Mouse (Mus musculus) myocyte (in vitro differentiated cells): ENCODE measurements around the gene Lrmda. TPM values are rescaled to one million over a fixed set of nuclear protein-coding genes. Genes with fewer than 3 reads are reported as not detected.

Experiments
- H3K27me3 ChIP-seq: one replicate; pipeline ENCODE4 v1.6.1; 2011; ENCODE audit not compliant: control insufficient read depth, insufficient read depth, insufficient read length
- H3K36me3 ChIP-seq: one replicate; pipeline ENCODE4 v1.6.1; 2011; ENCODE audit not compliant: control insufficient read depth, insufficient read depth
- H3K4me2 ChIP-seq: one replicate; pipeline ENCODE4 v1.6.1; 2011; ENCODE audit warnings: low read depth, control low read depth
- H3K4me3 ChIP-seq: one replicate; pipeline ENCODE4 v1.5.1; 2011; ENCODE audit warnings: mild to moderate bottlenecking, control low read depth, moderate library complexity
- H3K79me2 ChIP-seq: one replicate; pipeline ENCODE4 v1.6.1; 2011; ENCODE audit not compliant: control insufficient read depth, insufficient read depth
- H3ac ChIP-seq: one replicate; pipeline ENCODE4 v1.6.1; 2011; ENCODE audit not compliant: control insufficient read depth, insufficient read length
- CEBPB ChIP-seq: IDR thresholded peaks from 2 replicates; pipeline ENCODE4 v1.6.1; 2011; ENCODE audit warnings: mild to moderate bottlenecking, moderate library complexity; ENCODE audit not compliant: poor library complexity, insufficient read depth, severe bottlenecking
- E2F4 ChIP-seq: IDR thresholded peaks from one replicate; pipeline ENCODE4 v1.6.1; 2011; ENCODE audit warnings: mild to moderate bottlenecking, control low read depth, moderate library complexity; ENCODE audit not compliant: insufficient read depth
- MAX ChIP-seq: IDR thresholded peaks from one replicate; pipeline ENCODE4 v1.6.1; 2011; ENCODE audit warnings: low read depth, mild to moderate bottlenecking, control low read depth
- MYOD1 ChIP-seq, 3 experiments: IDR thresholded peaks; one replicate each; pipeline ENCODE4 v1.6.1; 2011; ENCODE audit warnings: control low read depth in 2 of 3, low read depth in 2 of 3, mild to moderate bottlenecking in 2 of 3, moderate library complexity in 1 of 3; ENCODE audit not compliant: insufficient read length in 2 of 3, control insufficient read depth in 1 of 3
- MYOG ChIP-seq, 3 experiments: IDR thresholded peaks; one replicate each; pipeline ENCODE4 v1.6.1; 2011; ENCODE audit warnings: control low read depth in 2 of 3, low read depth in 2 of 3, mild to moderate bottlenecking in 2 of 3; ENCODE audit not compliant: insufficient read length in 2 of 3, control insufficient read depth in 1 of 3, insufficient read depth in 1 of 3
- POLR2A ChIP-seq: IDR thresholded peaks from one replicate; pipeline ENCODE4 v1.6.1; 2011; ENCODE audit warnings: low read depth, mild to moderate bottlenecking, control low read depth, moderate library complexity; ENCODE audit not compliant: insufficient read length
- POLR2AphosphoS2 ChIP-seq: IDR thresholded peaks from one replicate; pipeline ENCODE4 v1.6.1; 2011; ENCODE audit warnings: low read depth, control low read depth; ENCODE audit not compliant: insufficient read length
- REST ChIP-seq: IDR thresholded peaks from one replicate; pipeline ENCODE4 v1.6.1; 2011; ENCODE audit warnings: mild to moderate bottlenecking, control low read depth, moderate library complexity; ENCODE audit not compliant: insufficient read depth, insufficient read length
- SRF ChIP-seq: IDR thresholded peaks from one replicate; pipeline ENCODE4 v1.6.1; 2011; ENCODE audit warnings: low read depth; ENCODE audit not compliant: control insufficient read depth, insufficient read length
- TCF12 ChIP-seq: IDR thresholded peaks from one replicate; pipeline ENCODE4 v1.6.1; 2011; ENCODE audit warnings: mild to moderate bottlenecking, control low read depth; ENCODE audit not compliant: poor library complexity, insufficient read depth, severe bottlenecking
- TCF3 ChIP-seq: IDR thresholded peaks from one replicate; pipeline ENCODE4 v1.6.1; 2011; ENCODE audit warnings: low read depth, control low read depth; ENCODE audit not compliant: insufficient read length
- USF1 ChIP-seq: IDR thresholded peaks from one replicate; pipeline ENCODE4 v1.6.1; 2011; ENCODE audit warnings: low read depth, mild to moderate bottlenecking, control low read depth, moderate library complexity
- polyA plus RNA-seq: library from polyadenylated mRNA; unstranded; fragments of >200 nt; fragmentation: generic; extraction: Trizol; gene quantifications from one replicate; pipeline ENCODE4 v1.2.1, GENCODE M21; 2012; ENCODE audit warnings: missing spikeins

The Lrmda gene
- polyA plus RNA-seq, 1 experiment, result 1.9 TPM

DNA sequence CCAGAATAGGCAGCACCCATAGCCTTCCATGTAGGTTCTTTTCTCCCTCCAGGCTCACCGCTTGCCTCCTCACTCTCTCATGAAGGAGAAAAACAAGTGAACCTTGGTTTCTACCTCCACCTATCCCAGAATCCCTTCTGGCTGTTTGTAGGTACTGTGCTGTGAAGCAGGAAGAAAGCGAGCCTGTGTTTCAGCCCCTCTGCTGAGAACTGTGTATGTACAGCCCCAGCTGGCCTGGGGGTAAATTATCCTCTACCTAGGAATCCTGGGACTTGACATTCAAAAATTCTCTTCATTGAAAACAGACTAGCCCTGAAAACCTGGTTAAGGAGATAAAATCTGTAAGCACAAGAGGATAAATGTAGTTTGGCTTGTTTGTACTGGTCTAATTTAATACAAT lies 529.7 kb downstream of the Lrmda start:
- H3K36me3 ChIP-seq, result no peaks in the 10 kb centered on the region
- H3K4me3 ChIP-seq, result no peak overlapping the region
- H3ac ChIP-seq, result no peak overlapping the region
- H3K27me3 ChIP-seq, result no peaks in the 10 kb centered on the region
- no peaks in the 10 kb centered on the region for H3K79me2 ChIP-seq
- H3K4me2 ChIP-seq, result no peak overlapping the region
- no peak for TF ChIP-seq CEBPB
- TF ChIP-seq SRF, result no peak
- no peak for TF ChIP-seq MAX
- TF ChIP-seq MYOD1 (IDR thresholded peaks at IDR 0.05; ENCODE audit: control insufficient read depth in 1 of 3, insufficient read length in 2 of 3, low read depth in 2 of 3), result no peak
- TF ChIP-seq E2F4, result no peak
- TF ChIP-seq REST, result no peak
- no peak for TF ChIP-seq USF1
- TF ChIP-seq POLR2AphosphoS2, result no peak
- no peak for TF ChIP-seq TCF12
- no peak for TF ChIP-seq MYOG (IDR thresholded peaks at IDR 0.05; ENCODE audit: control insufficient read depth in 1 of 3, insufficient read depth in 1 of 3, insufficient read length in 2 of 3, low read depth in 2 of 3)
- TF ChIP-seq POLR2A, result no peak
- TF ChIP-seq TCF3, result no peak

- Histone ChIP-seq H3K36me3 (no peaks in the 10 kb centered on the region), H3ac (no peak overlapping the region), H3K4me2 (no peak overlapping the region), H3K27me3 (no peaks in the 10 kb centered on the region), H3K4me3 (no peak overlapping the region), H3K79me2 (no peaks in the 10 kb centered on the region)
- TF ChIP-seq E2F4 (no peak), CEBPB (no peak), SRF (no peak), TCF12 (no peak), MYOD1 (IDR thresholded peaks at IDR 0.05; ENCODE audit: control insufficient read depth in 1 of 3, insufficient read length in 2 of 3, low read depth in 2 of 3) (no peak), REST (no peak), USF1 (no peak), MYOG (IDR thresholded peaks at IDR 0.05; ENCODE audit: control insufficient read depth in 1 of 3, insufficient read depth in 1 of 3, insufficient read length in 2 of 3, low read depth in 2 of 3) (no peak), TCF3 (no peak), POLR2A (no peak), MAX (no peak), POLR2AphosphoS2 (no peak)
Measured at GRCm38 (mm10) chr14:22552358-22552757, 532.8 kb downstream of the Lrmda start.

DNA sequence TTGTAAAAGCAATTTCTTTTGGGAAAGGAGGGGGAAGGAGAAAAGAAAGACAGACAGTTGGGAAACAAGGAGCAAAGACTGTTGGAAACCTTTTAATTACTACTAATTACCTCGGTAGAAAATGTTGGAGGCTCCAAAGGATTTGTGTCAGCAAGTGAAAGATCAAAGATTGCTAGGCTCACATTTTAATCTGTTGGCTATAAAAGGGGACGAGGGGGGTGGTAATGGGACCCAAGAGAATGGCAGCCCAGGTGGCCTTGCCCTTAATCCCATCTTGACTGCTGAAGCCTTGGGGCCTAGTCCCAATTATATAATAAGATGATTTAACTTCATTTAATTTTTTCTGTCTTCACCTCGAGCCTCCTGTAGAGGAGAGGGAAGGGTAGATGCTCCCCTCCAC lies 533.3 kb downstream of the Lrmda start:
- Histone ChIP-seq H3K4me2 (no peak overlapping the region), H3K79me2 (no peaks in the 10 kb centered on the region), H3K4me3 (no peak overlapping the region), H3ac (no peak overlapping the region), H3K27me3 (no peaks in the 10 kb centered on the region), H3K36me3 (no peaks in the 10 kb centered on the region)
- no peak for TF ChIP-seq POLR2AphosphoS2
- TF ChIP-seq MYOD1 (IDR thresholded peaks at IDR 0.05; ENCODE audit: control insufficient read depth in 1 of 3, insufficient read length in 2 of 3, low read depth in 2 of 3), result no peak
- no peak for TF ChIP-seq TCF3
- TF ChIP-seq TCF12, result no peak
- no peak for TF ChIP-seq MYOG (IDR thresholded peaks at IDR 0.05; ENCODE audit: control insufficient read depth in 1 of 3, insufficient read depth in 1 of 3, insufficient read length in 2 of 3, low read depth in 2 of 3)
- no peak for TF ChIP-seq SRF
- TF ChIP-seq USF1, result no peak
- no peak for TF ChIP-seq E2F4
- TF ChIP-seq POLR2A, result no peak

- Histone ChIP-seq H3K27me3 (no peaks in the 10 kb centered on the region), H3K79me2 (no peaks in the 10 kb centered on the region), H3K4me2 (no peak overlapping the region), H3ac (no peak overlapping the region), H3K4me3 (no peak overlapping the region), H3K36me3 (no peaks in the 10 kb centered on the region)
- TF ChIP-seq POLR2AphosphoS2 (no peak), REST (no peak), POLR2A (no peak), MAX (no peak), E2F4 (no peak), MYOD1 (IDR thresholded peaks at IDR 0.05; ENCODE audit: control insufficient read depth in 1 of 3, insufficient read length in 2 of 3, low read depth in 2 of 3) (no peak), TCF12 (no peak), SRF (no peak), USF1 (no peak), TCF3 (no peak), MYOG (IDR thresholded peaks at IDR 0.05; ENCODE audit: control insufficient read depth in 1 of 3, insufficient read depth in 1 of 3, insufficient read length in 2 of 3, low read depth in 2 of 3) (no peak), CEBPB (no peak)
Measured at GRCm38 (mm10) chr14:22553717-22554116, 534.2 kb downstream of the Lrmda start.

- no peak for TF ChIP-seq E2F4
- TF ChIP-seq POLR2AphosphoS2, result no peak
- TF ChIP-seq CEBPB, result no peak
- no peak for TF ChIP-seq TCF3
- no peak for TF ChIP-seq POLR2A
- no peak for TF ChIP-seq MYOD1 (IDR thresholded peaks at IDR 0.05; ENCODE audit: control insufficient read depth in 1 of 3, insufficient read length in 2 of 3, low read depth in 2 of 3)
- TF ChIP-seq TCF12, result no peak
- TF ChIP-seq MAX, result no peak
- TF ChIP-seq REST, result no peak
- TF ChIP-seq SRF, result no peak
- no peak for TF ChIP-seq USF1
- no peak for TF ChIP-seq MYOG (IDR thresholded peaks at IDR 0.05; ENCODE audit: control insufficient read depth in 1 of 3, insufficient read depth in 1 of 3, insufficient read length in 2 of 3, low read depth in 2 of 3)
- Histone ChIP-seq H3K4me3 (no peak overlapping the region), H3K36me3 (no peaks in the 10 kb centered on the region), H3K4me2 (no peak overlapping the region), H3K27me3 (no peaks in the 10 kb centered on the region), H3ac (no peak overlapping the region), H3K79me2 (no peaks in the 10 kb centered on the region)
Measured at GRCm38 (mm10) chr14:22572486-22572885, 553.0 kb downstream of the Lrmda start.
